Mouse (Mus musculus) left cerebral cortex, postnatal 10 days (tissue): Measurements from ENCODE around the gene Rbp4. TPM values are rescaled to one million over a fixed set of nuclear protein-coding genes. Genes with fewer than 3 reads are reported as not detected.

Experiments
- DNase-seq, 2 experiments: peaks; one replicate each; pipeline ENCODE4 v3.0.0; 2021 to 2022; ENCODE audit warnings: low spot score in 2 of 2, mixed read lengths in 1 of 2; ENCODE audit errors: extremely low spot score in 1 of 2
- intact Hi-C: fragments of 180-260 bp; cut with DNase I; formaldehyde crosslinking; loops from one replicate; pipeline ENCODE4 v1.15.1; 2025
- total RNA-seq, 2 experiments: library from RNA; stranded (reverse); gene quantifications; 2 replicates each; pipeline ENCODE4 v1.2.3; 2021

Rbp4 gene
- total RNA-seq = 10 to 100 TPM; 12.5 to 13.9 TPM

GRCm38 (mm10) chr19:38125219-38125610, at the start of gene Rbp4:
TSS of gene Rbp4 (minus strand) at chr19:38125281.
- no peak for DNase-seq
- intact Hi-C loops = no loop called here

- no peak for DNase-seq
These were observed 39.6 kb upstream of the Rbp4 start for GRCm38 (mm10) chr19:38164633-38165032.

GRCm38 (mm10) chr19:38161648-38162354, 36.7 kb upstream of the Rbp4 start:
- intact Hi-C loops = no loop called here
- DNase-seq = no peak

More at GRCm38 (mm10) chr19:38164633-38165032, 39.6 kb upstream of the Rbp4 start:
- intact Hi-C loops = no loop called here

GRCm38 (mm10) chr19:38156243-38156642, 31.2 kb upstream of the Rbp4 start:
- DNase-seq = no peak
- intact Hi-C loops = no loop called here

GRCm38 (mm10) chr19:38143540-38144271, 18.6 kb upstream of the Rbp4 start:
- DNase-seq = no peak
- intact Hi-C loops = no loop called here

GRCm38 (mm10) chr19:38134806-38135205, 9.7 kb upstream of the Rbp4 start:
- no peak for DNase-seq
- intact Hi-C loops = no loop called here

GRCm38 (mm10) chr19:38133986-38134385, 8.9 kb upstream of the Rbp4 start:
- intact Hi-C loops = no loop called here
- no peak for DNase-seq

GRCm38 (mm10) chr19:38132481-38132880, 7.4 kb upstream of the Rbp4 start, which contains the start of gene Pde6c:
TSS of gene Pde6c (plus strand) at chr19:38132781.
- no peak for DNase-seq
- intact Hi-C loops = no loop called here

DNA sequence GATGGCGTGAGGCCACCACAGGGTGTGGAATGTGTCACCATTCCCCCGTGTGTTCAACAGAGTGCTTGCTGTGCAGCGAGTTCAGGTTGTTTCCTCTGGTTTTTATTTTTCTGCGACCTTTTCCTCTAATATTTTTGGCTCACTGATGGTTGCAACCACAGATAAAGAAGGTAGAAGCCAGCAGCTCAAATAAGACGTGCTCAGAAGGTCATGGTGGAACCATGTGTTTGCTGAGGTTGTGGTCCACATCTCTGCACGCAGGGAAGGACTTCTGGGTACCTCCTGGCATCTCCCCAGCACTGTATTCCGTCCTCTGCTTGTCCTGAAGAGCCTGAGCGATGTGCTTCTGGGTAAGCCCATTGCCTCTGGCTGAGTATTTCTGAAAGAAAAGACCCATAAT, 1.6 kb upstream of the Rbp4 start:
- DNase-seq = no peak
- intact Hi-C loops = no loop called here

- intact Hi-C loops = no loop called here
- peak in 1 of 2 experiments; percentile 38 for DNase-seq
These were observed 471 bp downstream of the Rbp4 start for GRCm38 (mm10) chr19:38124401-38125218.

DNA sequence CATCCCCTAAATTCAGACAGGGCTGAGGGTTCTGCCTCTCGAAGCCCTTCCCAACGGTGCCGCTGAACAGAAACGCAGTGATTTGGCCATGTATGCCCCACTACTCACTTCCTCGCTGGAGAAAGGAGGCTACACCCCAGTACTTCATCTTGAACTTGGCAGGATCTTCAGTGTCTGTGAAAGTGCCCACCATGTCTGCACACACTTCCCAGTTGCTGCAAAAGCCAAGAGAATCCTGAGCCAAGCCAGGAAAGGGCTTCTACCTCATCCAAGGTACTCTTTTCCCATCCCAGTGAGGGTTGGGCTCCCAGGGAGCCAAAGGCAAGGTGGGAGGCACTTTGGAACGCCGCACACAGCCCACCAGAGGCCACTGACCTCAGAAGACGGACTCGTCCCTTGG, 1.2 kb downstream of the Rbp4 start:
- intact Hi-C loops = no loop called here
- DNase-seq = no peak

GRCm38 (mm10) chr19:38120123-38120760, 4.8 kb downstream of the Rbp4 start:
- DNase-seq = no peak
- intact Hi-C loops = no loop called here

DNA sequence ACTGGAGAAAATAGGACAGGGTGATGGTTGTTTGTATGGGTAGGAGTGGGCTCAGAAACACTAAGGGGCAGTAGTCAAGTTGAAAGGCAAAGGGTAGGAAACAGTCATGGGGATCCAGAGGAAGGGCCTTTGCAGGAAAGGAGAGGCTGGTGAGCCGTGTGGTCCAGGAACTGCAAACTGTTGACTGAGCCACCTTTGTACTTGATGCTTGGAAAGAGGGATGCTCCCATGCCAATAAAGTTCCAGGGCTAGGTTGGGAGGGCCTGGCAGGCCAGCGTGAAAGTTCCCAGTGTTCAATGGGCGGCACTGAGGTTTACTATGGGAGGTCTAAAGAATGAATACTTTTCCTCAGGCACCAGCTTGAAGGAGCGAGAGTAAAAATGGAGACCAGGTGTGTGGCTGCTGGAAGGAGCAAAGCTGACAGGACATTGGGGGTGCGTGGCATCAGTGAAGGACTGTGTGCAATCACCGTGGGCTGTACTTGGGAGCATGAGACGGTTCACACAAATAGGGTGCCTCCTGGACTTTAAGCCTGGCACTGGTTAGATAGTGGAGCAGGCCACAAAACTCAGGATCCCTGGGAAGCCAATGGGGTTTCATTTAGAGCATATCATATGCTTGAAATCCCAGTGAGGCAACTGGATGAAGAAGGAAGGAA, 10.1 kb downstream of the Rbp4 start:
- no peak for DNase-seq
- intact Hi-C loops = no loop called here

DNA sequence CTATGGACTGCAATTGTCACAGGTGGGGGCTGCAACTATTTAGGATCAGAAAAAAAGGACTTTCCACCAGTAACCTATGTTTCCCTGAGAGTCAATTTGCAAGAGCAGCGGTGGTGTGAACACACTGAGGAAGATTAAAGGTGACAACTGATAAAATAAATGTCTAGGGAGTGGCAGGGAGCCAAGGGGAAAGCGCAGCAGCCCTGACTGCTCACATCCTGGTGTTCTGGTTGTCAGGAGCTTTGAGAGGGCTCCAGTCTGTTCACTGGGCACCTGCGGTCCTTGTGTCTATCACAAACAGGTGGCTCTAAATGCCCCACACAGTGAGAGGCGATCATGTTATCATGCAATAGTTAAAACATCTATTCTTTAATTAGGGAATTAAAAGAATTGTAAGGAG, 12.5 kb downstream of the Rbp4 start:
- no peak for DNase-seq
- intact Hi-C loops = no loop called here

DNA sequence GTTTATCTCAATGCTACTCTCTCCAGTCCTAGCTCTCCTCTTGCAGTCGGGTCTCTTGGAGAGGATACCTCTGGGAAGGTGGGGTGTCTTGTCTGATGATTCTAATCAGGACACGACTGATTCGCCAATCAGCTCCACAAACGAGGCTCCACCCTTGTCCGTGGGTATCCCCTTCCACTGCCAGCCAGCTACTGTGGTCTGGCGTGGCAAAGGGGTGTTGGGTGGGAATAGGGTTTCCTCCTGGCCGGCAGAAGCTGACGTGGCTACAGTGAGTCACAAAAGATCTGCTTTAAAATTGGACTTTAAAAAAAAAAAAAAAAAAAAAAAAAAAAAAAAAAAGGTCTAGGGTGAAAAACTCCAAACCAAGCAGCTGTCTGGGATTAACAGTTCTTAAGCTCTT, 14.0 kb downstream of the Rbp4 start:
- no peak for DNase-seq
- intact Hi-C loops = no loop called here

- intact Hi-C loops = no loop called here
- no peak for DNase-seq
These were observed 15.4 kb downstream of the Rbp4 start for GRCm38 (mm10) chr19:38109506-38110242.

DNA sequence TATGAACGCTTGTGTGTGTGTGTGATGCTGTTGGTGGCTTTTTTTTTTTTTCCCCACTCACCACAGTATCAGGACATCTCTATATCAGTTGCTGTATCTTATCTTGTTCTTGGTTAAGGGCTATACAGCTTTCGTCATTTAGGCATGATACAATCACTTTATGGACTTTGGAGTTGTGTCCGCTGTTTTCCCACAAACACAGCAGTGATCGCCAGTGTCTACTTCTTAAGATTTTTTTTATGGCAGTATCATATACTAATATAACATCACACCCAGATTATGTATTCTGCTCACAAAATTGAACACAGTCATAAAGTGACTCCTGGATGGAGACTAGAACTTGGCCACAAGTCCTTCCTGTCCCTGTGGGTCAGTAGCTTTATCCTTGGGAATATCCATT, 17.2 kb downstream of the Rbp4 start:
- intact Hi-C loops = no loop called here
- DNase-seq = no peak
